Mouse (Mus musculus) lung, adult 2 months (tissue): ENCODE data around the gene Cep290.

Experiments
- CTCF ChIP-seq: fragments of 200-500 bp; IDR thresholded peaks from 2 replicates; pipeline ENCODE4 v1.5.1; 2011; ENCODE audit warnings: mild to moderate bottlenecking, low read length, control low read depth; ENCODE audit not compliant: insufficient read depth
- POLR2A ChIP-seq: fragments of 200-500 bp; IDR thresholded peaks from 2 replicates; pipeline ENCODE4 v1.6.1; 2011; ENCODE audit warnings: low read depth, mild to moderate bottlenecking, control low read depth, low read length, borderline replicate concordance; ENCODE audit errors: extremely low read depth

DNA sequence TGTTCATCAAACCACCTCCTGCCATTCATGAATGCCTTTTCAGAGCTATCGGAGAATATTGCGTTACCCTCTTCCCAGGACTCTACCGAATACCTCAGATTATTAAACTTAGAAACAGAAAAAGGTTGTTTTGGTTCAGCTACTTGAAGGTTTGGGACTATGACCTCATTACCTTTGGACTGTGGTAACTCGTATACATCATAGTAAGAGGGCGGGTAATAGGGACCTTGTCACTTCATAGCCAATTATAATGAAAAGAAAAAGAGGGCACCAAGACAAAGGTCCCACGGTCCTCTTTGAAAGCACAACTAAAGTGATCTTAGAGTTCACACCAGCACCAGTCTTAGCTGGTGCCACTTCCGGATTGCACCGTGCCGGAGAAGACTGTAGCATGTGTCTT lies 35.0 kb downstream of the Cep290 start:
- TF ChIP-seq POLR2A (no peak), CTCF (no peak)
